Mouse (Mus musculus): ENCODE data around the gene Fjx1. TPM values are rescaled to one million over a fixed set of nuclear protein-coding genes. Genes with fewer than 3 reads are reported as not detected.
A peak's percentile ranks its signal among the peaks of the same experiment; 100 is the strongest.

Gene Fjx1
- polyA plus RNA-seq, 1 experiment from 2014 or later, result 30.7 TPM

GRCm38 (mm10) chr2:102455126-102455525 is 2.8 kb upstream of the Fjx1 start:
- Histone ChIP-seq H3K4me3 (ENCODE audit: low read depth, low read length) (no peak overlapping the region), H3K36me3 (ENCODE audit: control insufficient read depth, insufficient read depth, low read length) (no peaks in the 10 kb centered on the region), H3K9ac (ENCODE audit: low read length) (no peak overlapping the region), H3K27me3 (ENCODE audit: control insufficient read depth, insufficient read depth, low read length) (no peaks in the 10 kb centered on the region), H3K9me3 (ENCODE audit: control insufficient read depth, low read length) (no peaks in the 10 kb centered on the region), H3K4me1 (replicated peaks; ENCODE audit: control insufficient read depth, insufficient read depth, low read length) (no peaks in the 10 kb centered on the region; the same call in 1 of the 2 replicates), H3K4me2 (ENCODE audit: low read depth, low read length, severe bottlenecking) (no peak overlapping the region), H3K27ac (ENCODE audit: low read depth, low read length) (no peak overlapping the region)
- DNase-seq (ENCODE audit: low spot score), result no peak
- 73% methylated on average over 1 of the region's 1 CpGs for WGBS
- ATAC-seq (replicated peaks; ENCODE audit: low FRiP score), result no peak

- H3K36me3 ChIP-seq (ENCODE audit: control insufficient read depth, insufficient read depth, low read length), result no peaks in the 10 kb centered on the region
- no peak overlapping the region for H3K4me2 ChIP-seq (ENCODE audit: low read depth, low read length, severe bottlenecking)
- no peak overlapping the region for H3K27ac ChIP-seq (ENCODE audit: low read depth, low read length)
- no peak for ATAC-seq (replicated peaks; ENCODE audit: low FRiP score)
- H3K9ac ChIP-seq (ENCODE audit: low read length), result no peak overlapping the region
- no peaks in the 10 kb centered on the region for H3K9me3 ChIP-seq (ENCODE audit: control insufficient read depth, low read length)
- no peak overlapping the region for H3K4me3 ChIP-seq (ENCODE audit: low read depth, low read length)
- H3K4me1 ChIP-seq (replicated peaks; ENCODE audit: control insufficient read depth, insufficient read depth, low read length), result no peaks in the 10 kb centered on the region; the same call in 1 of the 2 replicates
- H3K27me3 ChIP-seq (ENCODE audit: control insufficient read depth, insufficient read depth, low read length), result no peaks in the 10 kb centered on the region
- 54% methylated on average over 3 of the region's 3 CpGs for WGBS
- no peak for DNase-seq (ENCODE audit: low spot score)
Measured at GRCm38 (mm10) chr2:102453447-102453846, 1.1 kb upstream of the Fjx1 start.

- WGBS, result under 1% methylated on average over 97 of the region's 109 CpGs
- Histone ChIP-seq H3K27me3 (ENCODE audit: control insufficient read depth, insufficient read depth, low read length) (no peaks in the 10 kb centered on the region), H3K4me2 (ENCODE audit: low read depth, low read length, severe bottlenecking) (peak overlapping the region; percentile 81), H3K9me3 (ENCODE audit: control insufficient read depth, low read length) (peaks cover 3% of the 10 kb centered on the region; the same call in 1 of the 2 replicates), H3K36me3 (ENCODE audit: control insufficient read depth, insufficient read depth, low read length) (no peaks in the 10 kb centered on the region; the same call in 1 of the 2 replicates), H3K4me3 (ENCODE audit: low read depth, low read length) (peak overlapping the region; percentile 81), H3K27ac (ENCODE audit: low read depth, low read length) (peak overlapping the region; percentile 94), H3K4me1 (replicated peaks; ENCODE audit: control insufficient read depth, insufficient read depth, low read length) (no peaks in the 10 kb centered on the region; the same call in 1 of the 2 replicates), H3K9ac (ENCODE audit: low read length) (peak overlapping the region; percentile 98)
- DNase-seq (ENCODE audit: low spot score) (peak; percentile 84), ATAC-seq (replicated peaks; ENCODE audit: low FRiP score) (peak; percentile 53)
Measured at GRCm38 (mm10) chr2:102450761-102451670, 1.3 kb downstream of the Fjx1 start.

GRCm38 (mm10) chr2:102450248-102450760 is 2.0 kb downstream of the Fjx1 start:
- Histone ChIP-seq H3K4me1 (replicated peaks; ENCODE audit: control insufficient read depth, insufficient read depth, low read length) (no peaks in the 10 kb centered on the region; the same call in 1 of the 2 replicates), H3K27me3 (ENCODE audit: control insufficient read depth, insufficient read depth, low read length) (no peaks in the 10 kb centered on the region), H3K4me3 (ENCODE audit: low read depth, low read length) (peak overlapping the region; percentile 81), H3K9me3 (ENCODE audit: control insufficient read depth, low read length) (peaks cover 3% of the 10 kb centered on the region; the same call in 1 of the 2 replicates), H3K9ac (ENCODE audit: low read length) (peak overlapping the region; percentile 98), H3K4me2 (ENCODE audit: low read depth, low read length, severe bottlenecking) (peak overlapping the region; percentile 81), H3K27ac (ENCODE audit: low read depth, low read length) (peak overlapping the region; percentile 94), H3K36me3 (ENCODE audit: control insufficient read depth, insufficient read depth, low read length) (no peaks in the 10 kb centered on the region; the same call in 1 of the 2 replicates)
- WGBS, result 0% methylated on average over 43 of the region's 43 CpGs
- DNase-seq (ENCODE audit: low spot score), result peak; percentile 82
- ATAC-seq (replicated peaks; ENCODE audit: low FRiP score), result peak; percentile 1; the same call in 1 of the 2 replicates

DNA sequence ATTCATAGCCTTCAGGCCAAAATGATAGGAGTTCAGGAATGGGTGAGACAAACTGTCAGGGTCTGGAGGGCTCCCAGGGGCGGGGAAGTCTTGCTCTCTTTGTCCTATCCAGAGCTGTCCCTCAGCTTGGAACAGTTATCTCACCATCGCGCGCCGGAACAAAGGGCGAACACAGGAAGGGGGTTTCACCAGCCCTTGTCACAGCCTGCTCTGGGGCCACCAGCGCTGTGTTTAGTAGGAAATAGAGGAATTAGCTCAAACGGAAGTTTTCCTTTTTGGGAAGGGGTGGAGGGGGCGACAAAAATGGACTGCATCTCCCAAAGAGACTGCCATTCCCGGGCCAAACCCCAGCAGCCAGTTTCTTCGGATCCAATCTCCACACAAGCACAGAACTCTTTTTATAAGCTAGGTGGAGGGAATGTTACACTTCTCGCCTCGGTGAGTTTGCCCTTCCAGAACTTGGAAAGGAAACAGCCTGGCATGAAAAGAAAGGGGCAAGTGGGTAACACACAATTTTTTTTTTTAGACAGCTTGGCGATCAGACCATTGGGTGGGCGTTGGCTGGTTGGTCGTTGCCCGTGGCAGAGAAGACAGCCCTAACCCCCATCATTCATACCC is 2.6 kb downstream of the Fjx1 start:
- Histone ChIP-seq H3K9ac (ENCODE audit: low read length) (peak overlapping the region; percentile 98), H3K4me2 (ENCODE audit: low read depth, low read length, severe bottlenecking) (peak overlapping the region; percentile 81), H3K27ac (ENCODE audit: low read depth, low read length) (peak overlapping the region; percentile 94), H3K4me3 (ENCODE audit: low read depth, low read length) (peak overlapping the region; percentile 81), H3K9me3 (ENCODE audit: control insufficient read depth, low read length) (peaks cover 3% of the 10 kb centered on the region; the same call in 1 of the 2 replicates), H3K36me3 (ENCODE audit: control insufficient read depth, insufficient read depth, low read length) (no peaks in the 10 kb centered on the region; the same call in 1 of the 2 replicates), H3K27me3 (ENCODE audit: control insufficient read depth, insufficient read depth, low read length) (no peaks in the 10 kb centered on the region), H3K4me1 (replicated peaks; ENCODE audit: control insufficient read depth, insufficient read depth, low read length) (no peaks in the 10 kb centered on the region; the same call in 1 of the 2 replicates)
- DNase-seq (ENCODE audit: low spot score) (peak; percentile 79), ATAC-seq (replicated peaks; ENCODE audit: low FRiP score) (peak; percentile 51)
- under 1% methylated on average over 17 of the region's 17 CpGs for WGBS

DNA sequence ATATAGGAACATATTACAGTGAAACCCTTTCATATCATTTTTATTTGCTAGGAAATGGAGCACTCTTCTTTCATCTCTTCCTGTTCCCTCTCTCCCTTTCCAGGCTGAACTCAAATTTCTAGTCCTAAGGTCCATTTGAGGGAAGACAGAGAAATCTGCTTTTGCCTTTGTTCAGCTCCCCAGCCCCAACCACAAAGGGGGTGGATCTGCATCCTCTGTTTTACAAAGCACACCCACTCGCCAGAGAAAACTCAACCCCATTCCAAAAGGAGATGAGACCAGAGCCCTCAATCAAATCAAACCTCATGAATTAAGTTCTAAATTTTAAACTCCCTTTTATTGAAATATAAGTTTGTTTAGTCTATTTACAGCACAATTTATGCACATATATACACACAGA is 3.2 kb downstream of the Fjx1 start:
- WGBS, result 14% methylated on average over 1 of the region's 1 CpGs
- peaks cover 3% of the 10 kb centered on the region; the same call in 1 of the 2 replicates for H3K9me3 ChIP-seq (ENCODE audit: control insufficient read depth, low read length)
- H3K36me3 ChIP-seq (ENCODE audit: control insufficient read depth, insufficient read depth, low read length), result no peaks in the 10 kb centered on the region; the same call in 1 of the 2 replicates
- H3K4me3 ChIP-seq (ENCODE audit: low read depth, low read length), result peak overlapping the region; percentile 81
- H3K4me2 ChIP-seq (ENCODE audit: low read depth, low read length, severe bottlenecking), result peak overlapping the region; percentile 81
- no peak for ATAC-seq (replicated peaks; ENCODE audit: low FRiP score)
- no peak for DNase-seq (ENCODE audit: low spot score)
- H3K27me3 ChIP-seq (ENCODE audit: control insufficient read depth, insufficient read depth, low read length), result no peaks in the 10 kb centered on the region
- no peaks in the 10 kb centered on the region; the same call in 1 of the 2 replicates for H3K4me1 ChIP-seq (replicated peaks; ENCODE audit: control insufficient read depth, insufficient read depth, low read length)
- no peak overlapping the region for H3K27ac ChIP-seq (ENCODE audit: low read depth, low read length)
- H3K9ac ChIP-seq (ENCODE audit: low read length), result no peak overlapping the region; the same call in 1 of the 2 replicates

DNA sequence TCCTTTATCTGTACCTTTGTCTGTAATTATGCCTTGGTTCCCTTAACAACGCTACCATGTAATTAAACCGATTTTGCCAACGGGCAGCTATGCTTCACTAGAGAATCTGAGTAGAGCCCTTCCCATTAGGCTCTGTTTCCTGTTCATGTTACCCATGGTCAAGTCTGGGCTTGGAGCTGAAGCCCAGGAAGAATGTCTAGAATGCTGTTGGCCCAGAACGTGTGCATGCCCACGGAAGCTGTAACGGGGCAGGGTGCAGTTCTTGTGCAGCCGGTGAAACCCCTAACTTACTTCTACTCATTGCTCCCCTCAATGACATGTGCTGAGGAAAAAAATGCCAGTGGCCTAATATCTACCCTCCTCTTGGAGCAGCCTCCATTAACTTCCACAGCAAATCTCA is 4.5 kb downstream of the Fjx1 start:
- H3K27ac ChIP-seq (ENCODE audit: low read depth, low read length), result no peak overlapping the region
- no peaks in the 10 kb centered on the region for H3K27me3 ChIP-seq (ENCODE audit: control insufficient read depth, insufficient read depth, low read length)
- H3K4me1 ChIP-seq (replicated peaks; ENCODE audit: control insufficient read depth, insufficient read depth, low read length), result no peaks in the 10 kb centered on the region; the same call in 1 of the 2 replicates
- no peak overlapping the region for H3K4me3 ChIP-seq (ENCODE audit: low read depth, low read length)
- ATAC-seq (replicated peaks; ENCODE audit: low FRiP score) (no peak), DNase-seq (ENCODE audit: low spot score) (no peak)
- H3K4me2 ChIP-seq (ENCODE audit: low read depth, low read length, severe bottlenecking), result 0 out of 2 replicates have a peak overlapping the region, but pooled peaks have one; percentile 9
- H3K9me3 ChIP-seq (ENCODE audit: control insufficient read depth, low read length), result peaks cover 3% of the 10 kb centered on the region; the same call in 1 of the 2 replicates
- no peaks in the 10 kb centered on the region; the same call in 1 of the 2 replicates for H3K36me3 ChIP-seq (ENCODE audit: control insufficient read depth, insufficient read depth, low read length)
- whole genome bisulfite sequencing, result 87% methylated on average over 7 of the region's 7 CpGs
- no peak overlapping the region for H3K9ac ChIP-seq (ENCODE audit: low read length)

DNA sequence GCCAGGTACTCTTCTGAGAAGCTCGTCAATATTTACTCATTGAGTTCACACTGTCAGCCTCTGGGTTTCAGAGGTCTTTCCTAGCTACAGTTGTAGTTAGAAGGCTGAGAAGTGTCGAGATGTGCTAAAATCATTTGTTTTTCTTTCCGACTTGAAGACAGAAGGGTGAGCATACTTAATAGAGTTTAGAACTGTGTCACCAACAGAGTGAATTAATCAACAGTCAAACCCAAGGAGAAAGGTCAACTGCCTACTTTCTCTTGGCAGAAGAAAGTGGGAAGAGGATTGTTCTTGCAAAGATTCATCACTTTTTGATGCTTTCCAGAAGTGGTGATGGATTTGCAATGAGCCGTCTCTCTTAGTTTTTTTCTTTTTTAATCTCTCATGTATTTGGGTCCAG is 5.4 kb downstream of the Fjx1 start:
- Histone ChIP-seq H3K27ac (ENCODE audit: low read depth, low read length) (no peak overlapping the region), H3K4me3 (ENCODE audit: low read depth, low read length) (no peak overlapping the region), H3K9me3 (ENCODE audit: control insufficient read depth, low read length) (peaks cover 3% of the 10 kb centered on the region; the same call in 1 of the 2 replicates), H3K4me1 (replicated peaks; ENCODE audit: control insufficient read depth, insufficient read depth, low read length) (no peaks in the 10 kb centered on the region; the same call in 1 of the 2 replicates), H3K36me3 (ENCODE audit: control insufficient read depth, insufficient read depth, low read length) (no peaks in the 10 kb centered on the region; the same call in 1 of the 2 replicates), H3K9ac (ENCODE audit: low read length) (no peak overlapping the region), H3K27me3 (ENCODE audit: control insufficient read depth, insufficient read depth, low read length) (no peaks in the 10 kb centered on the region), H3K4me2 (ENCODE audit: low read depth, low read length, severe bottlenecking) (no peak overlapping the region)
- DNase-seq (ENCODE audit: low spot score), result no peak
- ATAC-seq (replicated peaks; ENCODE audit: low FRiP score), result no peak
- WGBS, result 89% methylated on average over 4 of the region's 4 CpGs

All from forebrain, embryonic 11.5 days (tissue).